Mouse (Mus musculus): ENCODE data around the gene Prelp. TPM values are rescaled to one million over a fixed set of nuclear protein-coding genes. Genes with fewer than 3 reads are reported as not detected.

Gene Prelp
- total and polyA plus RNA-seq, 2 experiments from 2014 or later: 6.1 to 8.0 TPM

GRCm38 (mm10) chr1:133899043-133899542 lies 22.1 kb downstream of the Prelp start:
- Histone ChIP-seq H3K9ac (replicated peaks; ENCODE audit: low read length) (no peak overlapping the region), H3K4me3 (ENCODE audit: low read length) (no peak overlapping the region), H3K27me3 (ENCODE audit: insufficient read depth, low read length) (no peaks in the 10 kb centered on the region), H3K36me3 (ENCODE audit: insufficient read depth, low read length) (no peaks in the 10 kb centered on the region), H3K4me2 (ENCODE audit: low read depth, low read length) (no peak overlapping the region), H3K4me1 (ENCODE audit: insufficient read depth, low read length) (no peaks in the 10 kb centered on the region; the same call in 1 of the 2 replicates), H3K27ac (no peak overlapping the region), H3K9me3 (ENCODE audit: low read length) (no peaks in the 10 kb centered on the region)
- 79% methylated on average over 9 of the region's 9 CpGs for WGBS
- DNase-seq (ENCODE audit: low spot score): no peak
- ATAC-seq: no peak
- no peak for TF ChIP-seq CTCF (IDR thresholded peaks at IDR 0.05; ENCODE audit: low read depth)

DNA sequence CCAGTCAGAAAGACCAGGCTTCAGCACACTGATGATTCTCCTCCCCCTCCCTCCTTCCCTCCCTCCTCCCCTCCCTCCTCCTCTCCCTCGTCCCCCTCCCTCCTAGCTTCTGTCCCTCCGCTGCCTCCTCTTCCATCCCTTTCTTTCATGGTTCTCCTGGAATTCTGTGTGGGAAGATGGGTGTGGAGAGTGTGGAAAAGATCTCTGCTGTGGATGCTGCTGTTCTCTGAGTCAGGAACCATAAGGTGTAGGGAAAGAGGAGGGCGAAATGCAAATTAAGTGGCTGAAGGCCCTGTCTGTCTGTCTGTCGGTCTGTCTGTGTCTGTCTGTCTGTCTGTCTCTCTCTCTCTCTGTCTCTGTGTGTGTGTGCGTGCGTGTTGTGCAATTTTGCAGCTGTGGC lies 23.9 kb downstream of the Prelp start:
- Histone ChIP-seq H3K4me1 (ENCODE audit: insufficient read depth, low read length) (no peaks in the 10 kb centered on the region; the same call in 1 of the 2 replicates), H3K36me3 (ENCODE audit: insufficient read depth, low read length) (no peaks in the 10 kb centered on the region), H3K4me2 (ENCODE audit: low read depth, low read length) (no peak overlapping the region), H3K9ac (replicated peaks; ENCODE audit: low read length) (no peak overlapping the region), H3K4me3 (ENCODE audit: low read length) (no peak overlapping the region), H3K27me3 (ENCODE audit: insufficient read depth, low read length) (no peaks in the 10 kb centered on the region), H3K9me3 (ENCODE audit: low read length) (no peaks in the 10 kb centered on the region), H3K27ac (no peak overlapping the region)
- ATAC-seq (no peak), DNase-seq (ENCODE audit: low spot score) (no peak)
- 68% methylated on average over 6 of the region's 6 CpGs for WGBS
- TF ChIP-seq CTCF (IDR thresholded peaks at IDR 0.05; ENCODE audit: low read depth): no peak

DNA sequence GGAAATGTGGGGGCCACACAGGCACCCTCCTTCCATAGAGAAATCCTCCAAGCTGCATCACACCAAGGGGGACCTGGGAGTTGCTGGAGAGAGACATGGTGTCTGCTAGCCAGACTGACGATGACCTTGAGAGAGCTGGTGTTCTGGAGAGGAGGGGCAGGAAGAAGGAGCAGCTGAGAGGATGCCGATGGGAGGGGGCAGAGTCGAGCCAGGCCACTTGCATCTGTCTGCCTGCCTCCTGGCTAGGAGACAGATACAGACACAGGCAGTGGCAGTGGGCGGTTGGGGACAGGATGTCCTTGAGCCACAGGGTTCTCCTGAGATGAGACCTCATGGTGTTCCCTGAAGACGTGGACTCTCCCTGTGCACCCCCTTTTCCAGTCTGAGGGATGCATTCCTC lies 29.7 kb downstream of the Prelp start:
- Histone ChIP-seq H3K9me3 (ENCODE audit: low read length) (no peaks in the 10 kb centered on the region), H3K4me2 (ENCODE audit: low read depth, low read length) (no peak overlapping the region), H3K27me3 (ENCODE audit: insufficient read depth, low read length) (no peaks in the 10 kb centered on the region), H3K27ac (no peak overlapping the region), H3K9ac (replicated peaks; ENCODE audit: low read length) (no peak overlapping the region), H3K4me3 (ENCODE audit: low read length) (no peak overlapping the region), H3K4me1 (ENCODE audit: insufficient read depth, low read length) (peaks cover 21% of the 10 kb centered on the region), H3K36me3 (ENCODE audit: insufficient read depth, low read length) (no peaks in the 10 kb centered on the region)
- 24% methylated on average over 5 of the region's 5 CpGs for WGBS
- TF ChIP-seq CTCF (IDR thresholded peaks at IDR 0.05; ENCODE audit: low read depth): no peak
- DNase-seq (ENCODE audit: low spot score): peak; percentile 45
- no peak for ATAC-seq

DNA sequence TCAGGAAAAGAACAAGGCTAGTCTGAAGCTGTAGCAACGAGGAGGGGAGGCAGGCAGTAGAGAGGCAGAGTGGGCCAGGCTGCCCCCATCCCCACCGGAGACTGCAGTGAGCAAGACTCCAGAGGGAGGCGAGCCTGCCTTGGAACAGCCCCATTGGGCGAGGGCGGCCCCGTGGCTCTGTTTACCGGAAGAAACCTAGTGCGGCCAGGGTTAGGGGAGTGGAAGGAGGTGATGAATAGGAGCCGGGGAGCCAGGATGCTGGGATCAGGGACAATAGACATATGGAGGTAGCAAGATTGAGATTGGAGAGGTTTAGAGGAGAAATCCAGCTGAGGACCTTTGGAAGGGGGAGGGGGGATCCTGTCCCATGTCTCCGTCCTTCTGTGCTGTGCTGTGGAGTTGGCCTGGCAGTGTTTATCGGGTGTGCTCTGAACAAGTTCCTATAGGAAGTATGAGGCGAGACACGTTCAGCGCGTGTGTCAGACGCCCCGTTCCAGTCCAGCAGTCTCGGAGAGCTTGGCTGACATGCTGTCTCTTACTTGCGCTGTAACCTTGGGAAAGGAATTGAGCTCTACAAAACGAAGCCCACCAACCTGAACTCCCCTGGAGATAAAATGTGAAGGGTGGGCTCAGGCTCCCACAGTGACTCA lies 31.1 kb downstream of the Prelp start:
- Histone ChIP-seq H3K27ac (no peak overlapping the region), H3K36me3 (ENCODE audit: insufficient read depth, low read length) (no peaks in the 10 kb centered on the region), H3K9ac (replicated peaks; ENCODE audit: low read length) (no peak overlapping the region), H3K9me3 (ENCODE audit: low read length) (no peaks in the 10 kb centered on the region), H3K4me2 (ENCODE audit: low read depth, low read length) (peak overlapping the region; percentile 32; the same call in 1 of the 2 replicates), H3K4me3 (ENCODE audit: low read length) (no peak overlapping the region), H3K27me3 (ENCODE audit: insufficient read depth, low read length) (no peaks in the 10 kb centered on the region), H3K4me1 (ENCODE audit: insufficient read depth, low read length) (peaks cover 25% of the 10 kb centered on the region)
- no peak for TF ChIP-seq CTCF (IDR thresholded peaks at IDR 0.05; ENCODE audit: low read depth)
- ATAC-seq (peak; percentile 49; the same call in 1 of the 2 replicates), DNase-seq (ENCODE audit: low spot score) (no peak)
- WGBS: 12% methylated on average over 20 of the region's 20 CpGs

GRCm38 (mm10) chr1:133887538-133888250 lies 33.5 kb downstream of the Prelp start:
- DNase-seq (ENCODE audit: low spot score): no peak
- Histone ChIP-seq H3K4me3 (ENCODE audit: low read length) (no peak overlapping the region), H3K27me3 (ENCODE audit: insufficient read depth, low read length) (no peaks in the 10 kb centered on the region), H3K36me3 (ENCODE audit: insufficient read depth, low read length) (no peaks in the 10 kb centered on the region), H3K4me1 (ENCODE audit: insufficient read depth, low read length) (peaks cover 25% of the 10 kb centered on the region), H3K9ac (replicated peaks; ENCODE audit: low read length) (no peak overlapping the region), H3K27ac (no peak overlapping the region), H3K9me3 (ENCODE audit: low read length) (no peaks in the 10 kb centered on the region), H3K4me2 (ENCODE audit: low read depth, low read length) (no peak overlapping the region)
- 66% methylated on average over 5 of the region's 5 CpGs for WGBS
- no peak for ATAC-seq
- TF ChIP-seq CTCF (IDR thresholded peaks at IDR 0.05; ENCODE audit: low read depth): no peak

DNA sequence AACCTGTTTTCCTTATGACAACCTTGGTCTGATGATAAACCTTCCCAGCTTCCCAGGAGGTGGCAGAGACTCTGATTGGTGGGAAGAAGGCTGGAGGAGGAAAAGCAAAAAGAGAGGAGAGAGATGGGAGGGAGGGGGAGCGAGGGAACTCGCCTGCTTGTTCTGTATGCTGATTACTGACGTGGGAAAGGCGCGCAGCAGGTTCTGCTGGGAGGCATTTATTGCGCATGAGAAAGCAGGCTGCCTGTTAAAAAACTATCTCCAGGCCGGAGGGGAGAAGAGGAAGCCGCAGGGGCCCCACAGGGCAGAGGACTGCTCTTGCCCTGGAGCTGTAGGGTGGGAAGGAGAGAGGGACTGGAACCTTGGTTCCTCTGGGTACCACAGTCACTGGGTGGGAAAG lies 34.2 kb downstream of the Prelp start:
- no peak overlapping the region for H3K4me3 ChIP-seq (ENCODE audit: low read length)
- H3K4me2 ChIP-seq (ENCODE audit: low read depth, low read length): peak overlapping the region; percentile 43
- 3% methylated on average over 8 of the region's 8 CpGs for WGBS
- H3K36me3 ChIP-seq (ENCODE audit: insufficient read depth, low read length): no peaks in the 10 kb centered on the region
- no peak for TF ChIP-seq CTCF (IDR thresholded peaks at IDR 0.05; ENCODE audit: low read depth)
- H3K27me3 ChIP-seq (ENCODE audit: insufficient read depth, low read length): no peaks in the 10 kb centered on the region
- peak overlapping the region; percentile 42; the same call in 1 of the 2 replicates for H3K27ac ChIP-seq
- DNase-seq (ENCODE audit: low spot score) (peak; percentile 79), ATAC-seq (peak; percentile 61)
- no peak overlapping the region for H3K9ac ChIP-seq (replicated peaks; ENCODE audit: low read length)
- H3K9me3 ChIP-seq (ENCODE audit: low read length): no peaks in the 10 kb centered on the region
- peaks cover 25% of the 10 kb centered on the region for H3K4me1 ChIP-seq (ENCODE audit: insufficient read depth, low read length)
